Mouse (Mus musculus) C2C12 (cell line): ENCODE measurements around the gene Camkk1. TPM values are rescaled to one million over a fixed set of nuclear protein-coding genes. Genes with fewer than 3 reads are reported as not detected.

ENCODE experiments used
- H3K27me3 ChIP-seq: one replicate; pipeline ENCODE4 v1.6.1; 2011; ENCODE audit not compliant: control insufficient read depth, insufficient read depth, insufficient read length
- H3K36me3 ChIP-seq: one replicate; pipeline ENCODE4 v1.6.1; 2011; ENCODE audit not compliant: control insufficient read depth, insufficient read depth
- H3K4me3 ChIP-seq: one replicate; pipeline ENCODE4 v1.5.1; 2011; ENCODE audit warnings: mild to moderate bottlenecking, control low read depth; ENCODE audit not compliant: poor library complexity, insufficient read depth, severe bottlenecking
- H3K79me2 ChIP-seq: one replicate; pipeline ENCODE4 v1.6.1; 2011; ENCODE audit not compliant: control insufficient read depth, insufficient read depth
- H3K79me3 ChIP-seq: one replicate; pipeline ENCODE4 v1.6.1; 2011; ENCODE audit warnings: low read depth, control low read depth
- H3ac ChIP-seq: one replicate; pipeline ENCODE3; 2011; ENCODE audit warnings: low read depth; ENCODE audit not compliant: control insufficient read depth, insufficient read length
- CEBPB ChIP-seq: IDR thresholded peaks from one replicate; pipeline ENCODE4 v1.6.1; 2011; ENCODE audit warnings: low read depth, mild to moderate bottlenecking, control low read depth, moderate library complexity
- CTCF ChIP-seq: IDR thresholded peaks from one replicate; pipeline ENCODE4 v1.5.1; 2011; ENCODE audit not compliant: control insufficient read depth, insufficient read depth, insufficient read length
- FOSL1 ChIP-seq: IDR thresholded peaks from one replicate; pipeline ENCODE4 v1.8.0; 2011; ENCODE audit warnings: mild to moderate bottlenecking, low read length; ENCODE audit not compliant: poor library complexity, insufficient read depth, severe bottlenecking
- MAX ChIP-seq: IDR thresholded peaks from one replicate; pipeline ENCODE4 v1.6.1; 2011; ENCODE audit warnings: mild to moderate bottlenecking, control low read depth
- MYOD1 ChIP-seq: IDR thresholded peaks from one replicate; pipeline ENCODE4 v1.6.1; 2011; ENCODE audit warnings: low read depth; ENCODE audit not compliant: control insufficient read depth, insufficient read length
- MYOG ChIP-seq: IDR thresholded peaks from one replicate; pipeline ENCODE4 v1.6.1; 2011; ENCODE audit not compliant: control insufficient read depth, insufficient read length; ENCODE audit errors: extremely low read depth
- USF1 ChIP-seq: IDR thresholded peaks from one replicate; pipeline ENCODE4 v1.6.1; 2011; ENCODE audit warnings: low read depth, mild to moderate bottlenecking, control low read depth, moderate library complexity
- polyA plus RNA-seq: library from polyadenylated mRNA; unstranded; fragments of >200 nt; fragmentation: generic; extraction: Trizol; gene quantifications from one replicate; pipeline ENCODE4 v1.2.1, GENCODE M21; 2012; ENCODE audit warnings: missing spikeins

The Camkk1 gene
- polyA plus RNA-seq, 1 experiment = 7.7 TPM

GRCm38 (mm10) chr11:73076733-73077132, 57.9 kb downstream of the Camkk1 start:
- TF ChIP-seq CEBPB = no peak
- TF ChIP-seq CTCF = no peak
- Histone ChIP-seq H3K36me3 (peaks cover 98% of the 10 kb centered on the region), H3K27me3 (no peaks in the 10 kb centered on the region), H3K4me3 (no peak overlapping the region), H3K79me3 (no peaks in the 10 kb centered on the region), H3ac (no peak overlapping the region), H3K79me2 (no peaks in the 10 kb centered on the region)

GRCm38 (mm10) chr11:73077211-73077720, 58.5 kb downstream of the Camkk1 start:
- TF ChIP-seq FOSL1 (no peak), USF1 (no peak)
- Histone ChIP-seq H3K4me3 (no peak overlapping the region), H3K27me3 (no peaks in the 10 kb centered on the region), H3K79me2 (no peaks in the 10 kb centered on the region), H3K36me3 (peaks cover 93% of the 10 kb centered on the region), H3K79me3 (no peaks in the 10 kb centered on the region), H3ac (no peak overlapping the region)

GRCm38 (mm10) chr11:73078615-73079014, 59.8 kb downstream of the Camkk1 start:
- H3K36me3 ChIP-seq = peaks cover 84% of the 10 kb centered on the region
- no peaks in the 10 kb centered on the region for H3K27me3 ChIP-seq

GRCm38 (mm10) chr11:73080306-73080705, 61.5 kb downstream of the Camkk1 start:
- Histone ChIP-seq H3K4me3 (no peak overlapping the region), H3K27me3 (no peaks in the 10 kb centered on the region), H3K79me2 (no peaks in the 10 kb centered on the region), H3K79me3 (no peaks in the 10 kb centered on the region), H3K36me3 (peaks cover 83% of the 10 kb centered on the region), H3ac (no peak overlapping the region)
- TF ChIP-seq MYOD1 (no peak), MYOG (no peak), MAX (no peak), CTCF (no peak), USF1 (no peak)

More at GRCm38 (mm10) chr11:73078615-73079014, 59.8 kb downstream of the Camkk1 start:
- Histone ChIP-seq H3K79me3 (no peaks in the 10 kb centered on the region), H3ac (no peak overlapping the region), H3K4me3 (no peak overlapping the region), H3K79me2 (no peaks in the 10 kb centered on the region)
- TF ChIP-seq MYOD1 (no peak), CTCF (no peak), MAX (no peak), USF1 (no peak), FOSL1 (no peak), CEBPB (no peak), MYOG (no peak)

- Histone ChIP-seq H3K79me3 (no peaks in the 10 kb centered on the region), H3ac (no peak overlapping the region), H3K79me2 (no peaks in the 10 kb centered on the region), H3K4me3 (no peak overlapping the region), H3K36me3 (peaks cover 48% of the 10 kb centered on the region), H3K27me3 (no peaks in the 10 kb centered on the region)
- no peak for TF ChIP-seq MAX
These were observed 65.5 kb downstream of the Camkk1 start for GRCm38 (mm10) chr11:73084303-73084702.

- no peak overlapping the region for H3ac ChIP-seq
- no peaks in the 10 kb centered on the region for H3K79me3 ChIP-seq
- TF ChIP-seq FOSL1 = no peak
- no peak for TF ChIP-seq USF1
- TF ChIP-seq MYOD1 = no peak
- no peak for TF ChIP-seq CTCF
- TF ChIP-seq MYOG = no peak
- no peak for TF ChIP-seq CEBPB
- TF ChIP-seq MAX = no peak
- H3K27me3 ChIP-seq = no peaks in the 10 kb centered on the region
- H3K79me2 ChIP-seq = no peaks in the 10 kb centered on the region
- peaks cover 43% of the 10 kb centered on the region for H3K36me3 ChIP-seq
- no peak overlapping the region for H3K4me3 ChIP-seq
These were observed 66.0 kb downstream of the Camkk1 start for GRCm38 (mm10) chr11:73084804-73085231.

- no peak overlapping the region for H3K4me3 ChIP-seq
- no peak overlapping the region for H3ac ChIP-seq
- no peaks in the 10 kb centered on the region for H3K79me3 ChIP-seq
- H3K27me3 ChIP-seq = no peaks in the 10 kb centered on the region
- no peak for TF ChIP-seq MAX
- no peak for TF ChIP-seq CTCF
- TF ChIP-seq MYOG = no peak
- TF ChIP-seq MYOD1 = no peak
- no peak for TF ChIP-seq CEBPB
- peaks cover 37% of the 10 kb centered on the region for H3K36me3 ChIP-seq
- no peaks in the 10 kb centered on the region for H3K79me2 ChIP-seq
These were observed 66.6 kb downstream of the Camkk1 start for GRCm38 (mm10) chr11:73085391-73085790.
